Mouse (Mus musculus): ENCODE data around the gene Mras.
A peak's percentile ranks its signal among the peaks of the same experiment; 100 is the strongest.

Gene Mras

DNA sequence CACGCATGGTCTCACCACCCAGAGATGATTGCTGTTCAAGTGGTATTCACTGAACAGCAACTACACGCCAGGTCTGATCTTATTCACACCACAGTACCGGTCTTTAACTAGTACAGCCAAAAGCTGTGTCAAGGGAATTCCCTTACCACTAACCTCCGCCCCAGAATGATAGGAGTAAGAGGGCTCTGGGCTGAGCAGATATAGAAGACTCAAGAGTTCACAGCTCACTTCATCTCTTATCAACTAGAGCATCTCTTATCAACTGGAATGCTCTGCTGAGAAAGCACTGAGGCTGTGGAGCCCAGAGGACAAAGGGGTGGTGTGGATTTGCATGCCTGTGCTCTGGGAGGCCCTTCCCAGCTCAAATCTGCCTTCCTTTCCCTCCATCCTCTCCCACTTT, 25.4 kb downstream of the Mras start:
- DNase-seq (ENCODE audit: low read depth, low spot score) = no peak

- no peak for DNase-seq (ENCODE audit: low read depth, low spot score)
Measured at GRCm38 (mm10) chr9:99411093-99411492, 26.1 kb downstream of the Mras start.

DNA sequence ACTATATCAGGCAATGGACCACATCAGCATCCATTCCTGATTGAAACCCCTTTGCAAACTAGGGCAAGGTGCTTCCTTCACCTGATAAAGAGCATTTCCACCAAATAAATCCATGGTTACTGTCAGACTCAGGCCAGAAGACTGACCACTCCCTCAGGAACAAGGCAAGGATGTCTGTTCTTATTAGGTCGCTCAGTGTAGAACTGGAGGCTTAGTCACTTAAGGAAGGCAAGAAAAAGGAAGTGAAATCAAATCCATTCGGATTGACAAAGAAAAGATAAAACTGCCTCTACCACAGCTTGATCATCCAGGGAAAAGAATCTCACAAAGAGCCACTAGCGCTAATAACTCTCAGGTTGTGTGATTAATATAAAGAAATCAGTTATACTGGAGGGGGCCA, 27.9 kb downstream of the Mras start:
- DNase-seq (ENCODE audit: low read depth, low spot score) = no peak

GRCm38 (mm10) chr9:99401288-99401974, 35.8 kb downstream of the Mras start:
- DNase-seq (ENCODE audit: low read depth, low spot score) = peak; percentile 86

GRCm38 (mm10) chr9:99400781-99401180, 36.4 kb downstream of the Mras start:
- DNase-seq (ENCODE audit: low read depth, low spot score) = peak; percentile 58

DNA sequence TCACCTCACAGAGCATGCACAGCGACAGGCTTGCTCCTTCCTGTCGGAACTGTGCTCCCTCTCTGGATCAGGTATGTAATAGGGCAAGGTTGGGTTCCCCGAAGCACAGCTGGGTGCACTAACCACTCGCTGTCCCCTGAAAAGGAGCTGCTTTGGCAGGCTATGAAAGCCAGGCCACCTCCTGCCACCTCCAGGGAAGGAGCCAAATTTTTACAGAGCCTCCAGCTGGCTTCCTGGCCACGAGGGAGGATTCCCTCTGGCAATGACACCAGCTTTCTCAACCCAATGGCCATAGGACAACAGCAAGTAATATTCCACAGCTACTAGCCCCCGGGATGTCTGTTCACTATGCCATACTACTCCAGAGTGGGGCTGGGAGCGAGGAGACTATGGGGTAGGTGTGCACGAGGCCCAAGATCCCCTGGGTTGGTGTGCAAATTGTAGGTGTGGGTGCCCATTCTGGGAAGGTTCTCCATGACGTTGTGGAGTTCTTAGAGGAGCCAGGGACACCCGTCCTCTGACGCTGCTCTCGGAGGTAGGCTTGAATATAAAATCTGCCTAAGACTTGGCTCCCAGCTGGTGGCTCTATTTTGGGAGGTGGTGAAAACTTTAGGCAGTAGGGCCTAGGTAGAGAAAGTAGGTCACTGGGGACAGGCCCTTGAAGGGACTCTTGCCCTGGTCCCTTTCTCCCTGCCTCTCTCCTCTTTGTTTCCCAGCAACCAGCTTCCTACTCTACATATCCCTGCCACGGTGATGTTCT, 39.9 kb downstream of the Mras start:
- peak; percentile 79 for DNase-seq (ENCODE audit: low read depth, low spot score)

GRCm38 (mm10) chr9:99394366-99394765, 42.8 kb downstream of the Mras start:
- DNase-seq (ENCODE audit: low read depth, low spot score) = no peak

- DNase-seq (ENCODE audit: low read depth, low spot score) = no peak
Measured at GRCm38 (mm10) chr9:99393146-99393545, 44.0 kb downstream of the Mras start.

GRCm38 (mm10) chr9:99391557-99391956, 45.6 kb downstream of the Mras start:
- DNase-seq (ENCODE audit: low read depth, low spot score) = no peak

DNA sequence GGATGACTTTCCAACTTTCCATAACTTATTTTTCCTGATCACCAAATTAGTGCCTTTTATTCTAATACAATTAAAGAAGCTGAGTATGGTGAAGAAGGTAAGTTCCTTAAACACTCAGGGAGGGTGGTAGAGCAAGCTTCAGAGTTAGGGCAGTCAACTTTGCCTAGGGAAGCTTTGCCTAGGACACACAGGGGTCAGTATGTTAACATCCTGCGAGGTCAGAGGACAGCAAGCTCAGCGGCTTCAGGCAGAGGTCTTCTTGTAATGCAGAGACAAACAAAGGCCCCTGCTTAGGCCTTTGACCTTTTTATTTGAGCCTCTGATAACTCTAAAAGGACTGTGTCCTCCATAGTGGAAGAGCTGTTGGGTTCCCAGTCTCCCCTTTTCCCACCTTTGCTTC, 46.5 kb downstream of the Mras start:
- no peak for DNase-seq (ENCODE audit: low read depth, low spot score)

GRCm38 (mm10) chr9:99390201-99390600, 47.0 kb downstream of the Mras start:
- DNase-seq (ENCODE audit: low read depth, low spot score) = peak; percentile 52

DNA sequence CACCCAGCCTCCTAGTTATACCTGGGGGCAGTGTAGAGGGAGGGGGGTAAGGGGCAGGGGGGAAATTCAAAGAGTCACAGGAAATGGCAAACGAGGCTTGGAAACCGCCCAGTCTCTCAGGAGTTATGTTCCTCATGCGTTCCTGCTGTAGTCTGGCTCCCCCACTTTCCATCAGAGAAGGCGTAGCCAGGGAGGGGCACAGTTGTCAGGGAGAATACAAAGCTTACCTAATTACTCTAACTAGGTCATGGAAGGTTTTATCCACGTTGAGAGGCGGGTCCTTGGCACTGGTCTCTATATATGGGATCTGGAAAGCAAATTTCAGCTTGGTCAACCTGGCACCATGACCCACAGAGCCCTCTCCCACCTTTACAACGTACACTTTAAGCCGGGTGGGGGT, 47.7 kb downstream of the Mras start:
- no peak for DNase-seq (ENCODE audit: low read depth, low spot score)

DNA sequence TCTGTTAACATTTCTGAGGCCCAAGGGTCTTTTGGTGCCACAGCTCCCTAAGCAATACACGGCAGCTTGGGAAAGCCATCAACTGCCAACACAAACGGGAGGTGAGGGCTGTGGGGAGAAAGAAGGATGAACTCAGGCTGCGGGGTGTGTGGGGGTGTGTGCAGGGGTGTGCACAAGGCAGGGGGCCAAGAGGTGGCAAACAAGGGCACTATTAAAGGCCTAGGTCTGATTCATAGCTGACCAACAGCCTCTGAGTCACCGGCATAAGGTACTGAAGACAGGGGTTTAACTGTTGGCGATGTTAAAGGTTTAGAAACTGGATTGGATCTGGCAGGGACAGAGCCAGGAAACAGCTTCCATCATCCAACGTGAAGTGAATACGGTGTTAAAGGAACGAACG, 48.3 kb downstream of the Mras start:
- DNase-seq (ENCODE audit: low read depth, low spot score) = no peak

DNA sequence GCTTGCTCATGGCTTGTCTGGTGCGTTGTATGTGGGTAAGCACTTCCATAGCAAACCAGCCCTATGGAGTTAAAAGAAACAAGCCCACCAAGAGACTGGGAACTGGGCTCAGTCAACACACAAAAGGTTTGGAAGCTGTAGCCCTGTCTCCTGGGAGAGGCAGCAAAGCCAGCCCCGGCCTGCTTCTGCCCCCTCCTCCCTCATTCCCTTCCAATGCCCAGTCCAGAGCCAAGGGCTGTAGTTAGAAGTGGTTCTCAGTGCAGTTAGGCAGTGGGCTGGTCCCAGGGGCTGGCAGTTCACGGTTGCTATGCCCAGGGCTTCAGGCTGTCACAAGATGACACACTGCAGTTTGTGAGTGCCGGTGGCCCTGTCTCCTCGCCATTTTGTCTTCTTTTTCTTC, 49.1 kb downstream of the Mras start:
- no peak for DNase-seq (ENCODE audit: low read depth, low spot score)

- DNase-seq (ENCODE audit: low read depth, low spot score) = no peak
Measured at GRCm38 (mm10) chr9:99382556-99382955, 54.6 kb downstream of the Mras start.

- no peak for DNase-seq (ENCODE audit: low read depth, low spot score)
Measured at GRCm38 (mm10) chr9:99379194-99379593, 58.0 kb downstream of the Mras start.

DNA sequence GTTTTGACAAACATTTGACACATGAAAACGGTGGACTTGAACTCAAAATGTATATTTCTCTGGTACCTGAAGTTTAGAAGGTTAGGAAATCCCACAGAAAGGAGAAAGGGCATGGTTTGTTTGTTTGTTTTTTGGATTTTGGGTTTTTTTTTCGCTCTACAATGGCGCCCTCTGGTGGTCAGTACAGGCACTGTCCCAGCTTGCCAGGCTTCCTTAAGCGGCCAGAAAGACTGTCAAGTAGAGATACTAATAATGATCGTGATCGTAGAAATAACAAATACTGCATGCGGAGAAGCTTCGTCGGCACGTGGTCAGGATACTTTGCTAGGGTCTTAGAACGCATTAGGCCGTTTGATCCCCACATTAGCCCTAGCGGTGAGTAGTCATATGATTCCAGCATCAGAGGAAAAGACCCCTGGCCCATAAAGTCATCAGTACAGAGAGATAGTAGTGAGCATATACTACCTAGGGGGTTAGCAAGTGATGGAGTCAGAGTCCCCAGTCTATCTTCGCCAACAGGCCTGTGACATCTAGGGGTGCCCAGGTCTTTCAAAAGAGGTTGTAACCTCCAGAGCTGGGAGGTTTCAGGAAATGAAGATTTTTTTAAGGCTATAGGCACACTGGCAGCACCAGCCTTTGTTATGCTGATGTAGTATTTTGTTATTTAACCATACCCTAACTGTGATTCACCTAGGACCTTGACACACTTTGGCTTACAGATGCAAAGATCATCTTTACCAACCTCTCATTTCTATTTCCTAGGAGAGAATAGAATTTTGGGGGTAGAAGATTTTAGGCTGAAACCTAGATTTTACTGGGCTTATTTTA, 60.4 kb downstream of the Mras start:
- peak; percentile 23 for DNase-seq (ENCODE audit: low read depth, low spot score)

- DNase-seq (ENCODE audit: low read depth, low spot score) = no peak
Measured at GRCm38 (mm10) chr9:99368431-99368830, 68.8 kb downstream of the Mras start.

DNA sequence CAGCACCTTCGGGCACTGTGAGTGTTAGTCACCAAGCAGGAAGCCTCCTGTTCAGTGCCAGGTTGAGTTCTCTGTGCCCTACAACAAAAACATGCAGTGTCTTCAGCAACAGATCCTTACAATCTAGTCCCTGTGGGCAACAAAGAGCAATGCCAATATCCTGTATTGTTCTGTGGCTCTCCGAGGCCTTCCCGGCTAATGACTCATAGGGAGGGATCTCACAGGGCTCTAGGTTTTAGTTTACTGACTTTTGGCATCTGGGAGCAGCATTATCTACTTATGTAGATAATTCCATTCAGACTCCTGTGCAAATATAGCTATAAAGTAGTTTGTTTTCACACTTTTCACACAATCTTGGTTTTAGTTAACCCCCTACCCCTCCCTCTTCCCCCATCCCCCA, 71.3 kb downstream of the Mras start:
- DNase-seq (ENCODE audit: low read depth, low spot score) = no peak

DNA sequence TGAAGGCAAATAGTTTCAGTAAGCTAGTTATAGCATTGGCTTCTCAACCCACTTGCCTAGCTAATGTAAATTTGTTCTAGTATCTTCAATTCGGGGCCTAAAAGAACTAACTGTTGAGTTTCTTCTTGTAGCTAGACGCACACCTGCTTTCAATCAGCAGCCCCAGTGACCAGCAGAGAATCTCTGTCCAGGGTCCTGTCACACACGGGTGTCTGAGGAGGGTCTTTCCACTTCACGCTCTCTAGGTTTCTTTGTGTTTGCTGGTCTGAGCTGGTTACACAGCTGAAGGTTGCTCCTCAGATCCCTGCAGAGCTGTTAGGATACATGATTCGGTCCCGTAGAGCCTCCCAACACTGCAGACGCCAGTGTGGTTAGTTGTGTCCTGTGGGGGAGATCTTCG, 74.1 kb downstream of the Mras start:
- no peak for DNase-seq (ENCODE audit: low read depth, low spot score)

DNA sequence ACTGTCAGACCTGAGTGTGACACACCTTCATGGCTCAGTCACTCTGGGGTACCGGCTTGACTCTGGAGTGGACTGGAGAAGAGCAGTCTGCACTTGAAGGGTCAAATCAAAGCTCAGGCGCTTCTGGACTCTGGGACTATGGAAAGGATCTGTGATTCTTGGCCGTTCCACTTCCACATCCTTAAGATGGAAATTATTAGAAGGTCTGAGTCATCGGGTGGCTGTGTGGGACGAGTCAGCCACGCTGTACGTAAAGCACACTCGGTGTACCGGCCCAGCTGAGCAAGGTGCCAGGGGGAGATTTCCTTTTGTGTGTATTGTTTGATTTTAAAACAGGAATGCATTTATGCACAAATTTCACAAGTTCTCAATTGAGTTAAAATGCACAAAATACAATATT, 75.2 kb downstream of the Mras start:
- no peak for DNase-seq (ENCODE audit: low read depth, low spot score)

DNA sequence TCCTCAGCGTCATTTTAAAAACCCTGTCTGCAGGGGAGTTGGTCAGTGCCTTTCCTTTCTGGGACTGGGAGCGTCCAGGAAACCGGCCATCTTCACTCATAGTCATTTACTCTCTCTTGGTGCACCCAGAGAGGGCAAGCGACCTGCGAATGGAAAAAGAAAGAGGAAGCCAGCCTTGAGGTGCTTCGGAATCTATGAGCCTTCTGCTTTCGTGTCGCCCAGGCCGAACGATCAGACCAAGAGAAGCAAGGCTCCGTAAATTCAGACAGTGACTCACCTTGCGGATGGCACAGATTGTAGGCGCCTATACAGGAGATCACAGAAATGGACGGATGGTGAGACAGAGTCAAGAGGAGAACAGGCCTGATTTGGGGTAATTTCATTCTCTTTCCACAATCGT, 78.2 kb downstream of the Mras start:
- DNase-seq (ENCODE audit: low read depth, low spot score) = no peak
